Mouse (Mus musculus): ENCODE measurements at regions not wholly inside any gene's neighbourhood (a gene's known extent, or its start where the extent isn't known, plus 50 kb on each side); places are given as distances from the start of the nearest gene placed in this dataset.

- TF ChIP-seq CTCF (IDR thresholded peaks at IDR 0.05; ENCODE audit: borderline replicate concordance, insufficient read depth, low read depth, low read length) (no peak), POLR2A (IDR thresholded peaks at IDR 0.05; ENCODE audit: borderline replicate concordance, insufficient read depth, low read length) (no peak)
Measured at GRCm38 (mm10) chr10:126748696-126749466, 152.3 kb downstream of the Atp23 start.

All from cerebellum, adult 2 months (tissue).